Mouse (Mus musculus) midbrain, embryonic 10.5 days (tissue): Measurements from ENCODE around the gene Rangrf. TPM values are rescaled to one million over a fixed set of nuclear protein-coding genes. Genes with fewer than 3 reads are reported as not detected.
"Not testable (repeated sequence)": the region's sequence is repeated elsewhere in the genome, so short reads cannot be mapped to it uniquely, and the experiment has no call there.

ENCODE experiments used
- DNase-seq: peaks from one replicate; pipeline ENCODE4 v3.0.0-alpha.2; 2017; ENCODE audit warnings: low spot score
- H3K27ac ChIP-seq: fragments of 300-500 bp; sonication (generic); replicated peaks from 2 replicates; pipeline ENCODE4 v1.5.1; 2016; ENCODE audit warnings: mild to moderate bottlenecking
- H3K27me3 ChIP-seq: fragments of 300-500 bp; sonication (generic); 2 replicates; pipeline ENCODE4 v1.6.1; 2016; ENCODE audit warnings: low read depth, mild to moderate bottlenecking; ENCODE audit not compliant: poor library complexity, severe bottlenecking
- H3K36me3 ChIP-seq: fragments of 300-500 bp; sonication (generic); 2 replicates; pipeline ENCODE4 v1.6.1; 2016; ENCODE audit warnings: mild to moderate bottlenecking, moderate library complexity
- H3K4me1 ChIP-seq: fragments of 300-500 bp; sonication (generic); 2 replicates; pipeline ENCODE4 v1.6.1; 2016
- H3K4me3 ChIP-seq: fragments of 300-500 bp; sonication (generic); 2 replicates; pipeline ENCODE4 v1.5.1; 2016; ENCODE audit warnings: mild to moderate bottlenecking, moderate library complexity
- H3K9me3 ChIP-seq: fragments of 300-500 bp; sonication (generic); replicated peaks from 2 replicates; pipeline ENCODE4 v1.6.1; 2016; ENCODE audit warnings: mild to moderate bottlenecking
- WGBS: fragments of 180-500 bp; shearing (Covaris S2); methylation state at CpG from one replicate; pipeline ENCODE4 v1.1.7; 2016; 5-methylcytosine and 5-hydroxymethylcytosine counted together
- polyA plus RNA-seq: library from polyadenylated mRNA; unstranded; fragments of >200 nt; fragmentation: Nextera tagmentation; extraction: Ambion mirVana; gene quantifications from 2 replicates; pipeline ENCODE4 v1.2.1, GENCODE M21; 2016

Rangrf gene
- polyA plus RNA-seq, 1 experiment from 2014 or later: 84.6 TPM

- WGBS: 78% methylated on average over 4 of the region's 4 CpGs
- DNase-seq: no peak
- H3K4me3 ChIP-seq: no peak overlapping the region
- H3K36me3 ChIP-seq: no peaks in the 10 kb centered on the region
- H3K27ac ChIP-seq: no peak overlapping the region
- H3K27me3 ChIP-seq: peaks cover 32% of the 10 kb centered on the region
- no peaks in the 10 kb centered on the region for H3K9me3 ChIP-seq
- peaks cover 43% of the 10 kb centered on the region for H3K4me1 ChIP-seq
Measured at GRCm38 (mm10) chr11:68970232-68970631, 4.8 kb downstream of the Rangrf start.

- H3K9me3 ChIP-seq: no peaks in the 10 kb centered on the region
- peak overlapping the region; percentile 73 for H3K4me3 ChIP-seq
- no peak overlapping the region for H3K27ac ChIP-seq
- DNase-seq: no peak
- peaks cover 22% of the 10 kb centered on the region for H3K27me3 ChIP-seq
- H3K4me1 ChIP-seq: peaks cover 37% of the 10 kb centered on the region
- no peaks in the 10 kb centered on the region for H3K36me3 ChIP-seq
- 81% methylated on average over 11 of the region's 11 CpGs for WGBS
Measured at GRCm38 (mm10) chr11:68968752-68969151, 6.2 kb downstream of the Rangrf start.

- Histone ChIP-seq H3K27ac (peak within 1 kb of the TSS; percentile 79), H3K9me3 (no peaks in the 10 kb centered on the region), H3K4me1 (peaks cover 29% of the 10 kb centered on the region), H3K36me3 (no peaks in the 10 kb centered on the region), H3K4me3 (peak within 1 kb of the TSS; percentile 73), H3K27me3 (peaks cover 22% of the 10 kb centered on the region)
- peak; percentile 91 for DNase-seq
- 1% methylated on average over 50 of the region's 50 CpGs for WGBS
Measured at GRCm38 (mm10) chr11:68967337-68968282, 7.4 kb downstream of the Rangrf start, which contains the start of gene Slc25a35. TSS of gene Slc25a35 (plus strand) at chr11:68968131.

- Histone ChIP-seq H3K27me3 (peaks cover 22% of the 10 kb centered on the region), H3K9me3 (no peaks in the 10 kb centered on the region), H3K4me1 (peaks cover 21% of the 10 kb centered on the region), H3K4me3 (no peak overlapping the region), H3K27ac (no peak overlapping the region), H3K36me3 (no peaks in the 10 kb centered on the region)
- DNase-seq: no peak
- 70% methylated on average over 1 of the region's 1 CpGs for WGBS
Measured at GRCm38 (mm10) chr11:68966554-68966953, 8.4 kb downstream of the Rangrf start.

- Histone ChIP-seq H3K4me3 (no peak overlapping the region), H3K4me1 (peaks cover 21% of the 10 kb centered on the region), H3K9me3 (no peaks in the 10 kb centered on the region), H3K36me3 (no peaks in the 10 kb centered on the region), H3K27me3 (peaks cover 22% of the 10 kb centered on the region), H3K27ac (no peak overlapping the region)
- 33% methylated on average over 3 of the region's 3 CpGs for WGBS
- peak; percentile 49 for DNase-seq
Measured at GRCm38 (mm10) chr11:68965845-68966244, 9.1 kb downstream of the Rangrf start.

- Histone ChIP-seq H3K4me1 (peaks cover 21% of the 10 kb centered on the region), H3K4me3 (no peak overlapping the region), H3K27ac (no peak overlapping the region), H3K36me3 (no peaks in the 10 kb centered on the region), H3K9me3 (no peaks in the 10 kb centered on the region), H3K27me3 (peaks cover 22% of the 10 kb centered on the region)
- DNase-seq: no peak
Measured at GRCm38 (mm10) chr11:68965050-68965449, 9.9 kb downstream of the Rangrf start.

- Histone ChIP-seq H3K36me3 (no peaks in the 10 kb centered on the region), H3K9me3 (no peaks in the 10 kb centered on the region), H3K4me3 (no peak overlapping the region), H3K27ac (no peak overlapping the region), H3K4me1 (peaks cover 15% of the 10 kb centered on the region), H3K27me3 (peaks cover 13% of the 10 kb centered on the region)
- WGBS: 81% methylated on average over 2 of the region's 2 CpGs
- no peak for DNase-seq
Measured at GRCm38 (mm10) chr11:68963405-68963804, 11.6 kb downstream of the Rangrf start.

- not testable (repeated sequence) for H3K4me1 ChIP-seq, H3K4me3 ChIP-seq, H3K36me3 ChIP-seq, DNase-seq, H3K9me3 ChIP-seq, H3K27ac ChIP-seq
- H3K27me3 ChIP-seq: peaks cover 17% of the 10 kb centered on the region
- WGBS: 30% methylated on average over 11 of the region's 11 CpGs
Measured at GRCm38 (mm10) chr11:68962159-68962558, 12.8 kb downstream of the Rangrf start.

GRCm38 (mm10) chr11:68961596-68961995, 13.4 kb downstream of the Rangrf start:
- Histone ChIP-seq H3K27me3 (peaks cover 17% of the 10 kb centered on the region), H3K27ac (no peak overlapping the region), H3K36me3 (no peaks in the 10 kb centered on the region), H3K9me3 (no peaks in the 10 kb centered on the region), H3K4me3 (no peak overlapping the region), H3K4me1 (peaks cover 5% of the 10 kb centered on the region; the same call in 1 of the 2 replicates)
- DNase-seq: no peak
- WGBS: 76% methylated on average over 3 of the region's 3 CpGs

- Histone ChIP-seq H3K4me1 (peaks cover 30% of the 10 kb centered on the region), H3K9me3 (no peaks in the 10 kb centered on the region), H3K36me3 (no peaks in the 10 kb centered on the region), H3K27me3 (peaks cover 48% of the 10 kb centered on the region), H3K27ac (no peak overlapping the region), H3K4me3 (no peak overlapping the region)
- 91% methylated on average over 1 of the region's 1 CpGs for WGBS
- no peak for DNase-seq
Measured at GRCm38 (mm10) chr11:68957971-68958370, 17.0 kb downstream of the Rangrf start.

GRCm38 (mm10) chr11:68957308-68957707, 17.7 kb downstream of the Rangrf start, which contains the start of gene Arhgef15:
TSS of gene Arhgef15 (minus strand) at chr11:68957480.
- WGBS: 30% methylated on average over 8 of the region's 8 CpGs
- Histone ChIP-seq H3K4me1 (peaks cover 30% of the 10 kb centered on the region), H3K4me3 (peak within 1 kb of the TSS; percentile 29), H3K27ac (no peak within 1 kb of the TSS), H3K27me3 (peaks cover 54% of the 10 kb centered on the region), H3K9me3 (no peaks in the 10 kb centered on the region), H3K36me3 (no peaks in the 10 kb centered on the region)
- DNase-seq: no peak

- no peaks in the 10 kb centered on the region for H3K9me3 ChIP-seq
- WGBS: 28% methylated on average over 13 of the region's 13 CpGs
- peak overlapping the region; percentile 29 for H3K4me3 ChIP-seq
- peaks cover 61% of the 10 kb centered on the region for H3K27me3 ChIP-seq
- no peak for DNase-seq
- H3K4me1 ChIP-seq: peaks cover 30% of the 10 kb centered on the region
- H3K36me3 ChIP-seq: no peaks in the 10 kb centered on the region
- H3K27ac ChIP-seq: no peak overlapping the region
Measured at GRCm38 (mm10) chr11:68956697-68957096, 18.3 kb downstream of the Rangrf start.

- Histone ChIP-seq H3K9me3 (no peaks in the 10 kb centered on the region), H3K4me1 (peaks cover 30% of the 10 kb centered on the region), H3K27me3 (peaks cover 66% of the 10 kb centered on the region), H3K36me3 (no peaks in the 10 kb centered on the region), H3K4me3 (peak overlapping the region; percentile 29; the same call in 1 of the 2 replicates), H3K27ac (no peak overlapping the region)
- 55% methylated on average over 3 of the region's 3 CpGs for WGBS
- DNase-seq: no peak
Measured at GRCm38 (mm10) chr11:68956107-68956506, 18.9 kb downstream of the Rangrf start.
